Mouse (Mus musculus) naive thymus-derived CD4-positive, alpha-beta T cell, adult 2 months (primary cell): Measurements from ENCODE around the gene Calhm4.
"Not testable (repeated sequence)": the region's sequence is repeated elsewhere in the genome, so short reads cannot be mapped to it uniquely, and the experiment has no call there.

ENCODE experiments used
- DNase-seq: peaks from one replicate; pipeline ENCODE4 v3.0.0-alpha.2; 2011; ENCODE audit warnings: low read depth

The Calhm4 gene

DNA sequence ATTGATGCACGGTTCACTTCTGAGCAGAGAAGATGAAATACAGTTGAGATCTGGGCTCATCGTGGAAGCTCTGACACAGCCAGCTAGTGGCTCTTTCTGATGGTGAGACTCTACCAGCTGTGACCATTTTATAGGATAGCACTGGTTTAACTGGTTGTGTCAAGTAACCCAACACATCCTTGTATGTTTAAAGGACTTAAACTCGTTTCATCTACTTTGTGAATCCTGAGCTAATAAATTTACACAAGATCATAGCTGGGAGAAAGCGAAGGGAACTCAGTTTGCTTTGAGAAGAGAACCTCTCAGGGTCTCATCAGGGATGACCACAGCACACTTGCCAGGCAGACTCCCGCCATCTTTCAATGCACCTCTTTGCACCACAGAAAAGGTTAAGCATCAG lies at the start of gene Calhm4:
Gene Calhm4, minus strand, starts transcription at position 101 of the 400 bp plus-strand sequence.
- DNase-seq: no peak

DNA sequence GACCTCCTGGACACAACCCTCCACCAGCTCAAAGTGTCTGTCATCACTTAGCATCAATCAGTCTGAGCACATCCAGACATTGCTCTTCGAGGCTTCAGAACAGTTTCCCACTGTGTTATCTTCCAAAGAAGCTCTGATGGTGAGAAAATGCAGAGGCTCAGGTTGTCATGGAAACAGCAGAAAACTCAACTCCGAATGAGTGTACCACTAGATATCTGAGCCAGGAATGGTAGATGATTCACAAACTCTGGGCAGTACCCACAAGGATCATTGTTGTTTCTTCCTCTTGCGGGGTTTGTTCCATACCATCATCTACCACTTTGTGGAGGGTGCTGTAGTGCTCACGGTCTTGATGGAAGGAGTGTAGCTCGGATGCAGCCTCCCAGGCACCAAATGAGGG lies 47.8 kb upstream of the Calhm4 start:
- no peak for DNase-seq

DNA sequence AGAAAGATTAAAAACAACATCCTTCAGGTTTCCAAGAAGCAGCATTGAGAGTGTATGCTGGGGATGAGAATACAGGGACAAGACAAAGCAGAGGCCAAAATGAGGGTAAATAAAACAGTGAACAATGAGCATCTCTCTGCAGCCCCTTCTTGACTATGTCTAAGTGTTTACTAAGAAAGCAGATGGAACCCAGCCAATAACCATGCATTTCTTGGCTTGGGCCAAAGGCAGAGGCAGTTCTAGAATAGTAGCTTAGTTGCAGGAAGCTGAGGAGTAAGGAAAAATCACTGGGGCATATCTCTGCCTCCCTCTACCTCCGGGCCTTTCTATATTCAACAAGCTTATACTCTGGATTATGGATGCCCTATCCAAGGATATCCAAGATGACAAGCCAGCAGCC lies 46.4 kb upstream of the Calhm4 start:
- DNase-seq: no peak

DNA sequence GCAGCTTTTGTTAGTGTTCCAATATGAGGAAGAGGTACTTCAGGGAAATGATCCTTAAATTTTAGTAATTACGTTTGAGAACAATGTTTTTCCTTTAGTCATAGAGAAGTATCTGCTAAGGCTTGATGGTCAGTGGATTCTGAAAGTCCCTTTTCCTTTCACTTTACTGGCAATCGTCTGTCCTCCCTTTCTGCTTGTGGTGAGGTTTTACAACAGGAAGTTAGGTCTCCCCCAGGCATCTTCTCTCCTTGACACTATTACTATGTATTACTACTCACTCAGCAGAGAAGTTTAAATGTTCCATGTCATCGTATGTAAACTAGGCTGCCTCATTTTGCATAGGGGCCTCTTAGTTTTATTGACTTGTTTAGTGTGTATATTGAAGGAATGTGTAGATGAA lies 45.4 kb upstream of the Calhm4 start:
- no peak for DNase-seq

DNA sequence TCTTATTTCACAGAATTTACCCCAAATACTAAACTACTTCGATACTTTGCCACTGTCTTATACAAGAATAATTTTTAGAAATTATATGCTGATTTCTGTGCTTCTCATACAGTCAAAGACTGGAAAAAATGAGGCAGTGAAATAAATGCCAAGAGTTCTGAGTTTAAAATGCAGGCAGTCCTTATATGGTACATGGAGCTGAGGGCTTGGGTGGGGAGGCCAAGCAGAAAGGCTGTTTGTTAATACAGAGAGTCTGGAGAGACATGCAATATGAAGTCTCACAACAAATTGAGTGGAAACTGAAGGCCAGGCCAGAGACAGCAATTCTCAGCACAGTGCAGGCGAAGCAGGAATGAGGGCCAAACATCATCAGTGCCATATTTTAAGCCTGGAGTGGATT lies 44.4 kb upstream of the Calhm4 start:
- no peak for DNase-seq

DNA sequence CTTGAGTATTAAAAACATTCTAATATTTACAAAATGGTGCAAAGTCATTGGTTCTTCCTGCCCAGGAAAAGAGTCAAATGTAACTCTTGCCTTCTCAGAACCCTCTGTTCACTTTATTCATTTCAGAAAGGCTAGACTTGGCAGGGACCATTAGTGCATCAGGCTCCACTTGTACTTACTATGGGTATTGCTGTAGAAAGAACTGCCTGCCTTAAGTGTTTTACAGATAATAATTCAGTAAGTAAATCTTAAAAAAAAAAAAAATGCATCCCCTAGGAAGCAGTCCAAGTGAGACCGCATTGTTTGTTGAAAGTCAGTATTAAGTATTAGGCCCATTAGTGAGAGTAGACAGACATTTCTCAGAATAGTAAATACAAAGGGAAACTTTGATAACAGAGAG lies 42.4 kb upstream of the Calhm4 start:
- no peak for DNase-seq

DNA sequence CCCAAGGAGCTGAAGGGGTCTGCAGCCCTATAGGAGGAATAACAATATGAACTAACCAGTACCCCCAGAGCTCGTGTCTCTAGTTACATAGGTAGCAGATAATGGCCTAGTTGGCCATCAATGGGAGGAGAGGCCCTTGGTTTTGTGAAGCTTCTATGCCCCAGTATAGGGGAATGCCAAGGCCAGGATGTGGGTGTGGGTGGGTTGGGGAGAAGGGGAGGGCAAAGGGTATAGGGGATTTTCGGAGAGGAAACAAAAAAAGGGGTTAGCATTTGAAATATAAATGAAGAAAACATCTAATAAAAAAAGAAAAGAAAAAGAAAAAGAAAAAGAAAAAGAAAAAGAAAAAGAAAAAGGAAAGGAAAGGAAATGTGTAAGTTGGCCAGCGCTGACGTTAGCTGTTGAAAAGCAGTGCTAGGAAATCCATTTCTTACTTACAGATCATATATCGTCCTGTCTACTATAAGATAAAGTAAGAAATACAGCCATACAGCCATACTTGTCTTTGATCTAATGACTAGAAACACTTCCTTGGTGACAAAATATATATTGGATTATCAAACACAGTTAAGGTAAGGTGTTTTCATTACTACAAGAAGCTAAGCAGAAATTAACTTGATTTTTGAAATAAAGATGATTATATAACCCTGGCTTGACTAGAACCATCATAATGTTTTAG lies 30.6 kb upstream of the Calhm4 start:
- DNase-seq: no peak

DNA sequence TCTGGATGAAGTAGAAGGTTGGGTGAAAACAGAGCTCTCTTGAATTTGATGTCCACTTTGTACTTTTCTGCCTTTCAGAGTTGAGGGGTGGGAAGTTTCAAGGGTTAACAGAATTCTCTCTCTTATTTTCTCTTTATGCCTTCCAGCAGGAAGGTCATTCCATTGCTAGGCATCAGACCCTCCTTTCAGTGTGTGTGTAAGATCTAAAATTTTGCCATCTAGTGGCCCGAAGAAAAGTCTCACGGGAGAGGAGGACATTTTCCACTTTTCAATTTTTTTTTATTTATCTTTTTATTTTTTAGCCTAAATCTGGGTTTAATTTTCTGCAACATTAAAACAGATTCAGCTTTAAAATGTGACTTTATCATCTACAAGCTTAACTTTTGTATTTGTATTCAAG lies 27.5 kb upstream of the Calhm4 start:
- no peak for DNase-seq

DNA sequence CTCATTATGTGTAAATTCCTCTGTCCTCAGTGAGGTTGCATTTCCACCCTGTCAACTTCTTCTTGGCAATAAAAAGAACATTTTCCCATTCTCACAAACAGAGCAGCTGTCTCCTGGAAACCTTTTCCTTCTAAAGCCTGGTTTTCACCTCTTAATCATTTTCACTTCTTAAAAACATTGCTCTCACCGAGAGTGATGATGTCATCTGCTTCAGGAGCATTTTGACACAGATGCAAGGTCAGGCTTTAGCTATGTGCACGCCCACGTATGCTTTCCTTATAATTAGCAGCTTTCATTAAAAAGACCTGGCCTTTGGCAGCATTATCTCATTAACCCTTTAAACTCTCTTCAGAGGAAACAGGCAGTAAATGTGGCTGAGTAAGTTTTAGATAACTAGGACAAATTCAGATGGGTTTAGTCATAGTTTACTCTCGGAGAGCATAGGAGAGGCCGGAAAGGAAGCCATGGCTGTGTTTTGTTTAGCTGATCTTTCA lies 26.9 kb upstream of the Calhm4 start:
- no peak for DNase-seq

DNA sequence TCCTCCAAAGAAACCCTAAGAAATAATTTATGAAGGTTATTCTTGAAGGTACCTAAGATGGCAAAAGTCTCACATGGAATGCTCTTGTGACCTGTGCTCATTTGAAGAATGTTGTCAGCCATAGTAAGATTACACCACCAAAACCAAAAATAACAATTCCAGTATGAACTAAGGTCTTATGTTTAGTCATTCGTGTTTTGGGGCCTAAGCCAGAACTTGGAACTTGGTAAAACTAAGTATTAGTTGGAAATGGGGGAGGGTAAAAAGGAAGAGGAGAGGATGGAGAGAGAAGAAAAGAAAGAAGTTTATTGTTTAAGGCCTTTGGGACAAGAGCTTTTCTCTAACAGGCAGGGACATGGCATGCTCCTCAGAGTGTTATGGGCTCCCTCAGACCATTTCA lies 25.5 kb upstream of the Calhm4 start:
- DNase-seq: no peak

DNA sequence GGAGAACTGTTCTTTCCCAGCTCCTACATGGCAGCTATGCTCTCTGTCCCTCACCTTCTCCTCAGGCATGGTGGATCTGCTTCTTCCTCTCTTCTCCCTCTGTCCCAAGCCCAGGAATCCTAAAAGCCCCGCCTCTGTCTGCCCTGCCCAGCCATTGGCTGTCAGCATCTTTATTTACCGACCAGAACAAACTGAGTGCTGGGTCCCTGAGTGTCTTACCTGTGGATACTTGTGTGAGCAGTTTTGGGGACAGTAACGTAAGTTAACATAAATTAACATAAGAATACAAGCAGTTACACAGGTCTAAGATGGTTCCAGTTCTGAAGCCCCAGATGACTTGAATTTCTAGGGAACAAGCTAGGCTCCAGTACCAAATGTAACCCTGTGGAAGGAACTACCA lies 22.5 kb upstream of the Calhm4 start:
- no peak for DNase-seq

DNA sequence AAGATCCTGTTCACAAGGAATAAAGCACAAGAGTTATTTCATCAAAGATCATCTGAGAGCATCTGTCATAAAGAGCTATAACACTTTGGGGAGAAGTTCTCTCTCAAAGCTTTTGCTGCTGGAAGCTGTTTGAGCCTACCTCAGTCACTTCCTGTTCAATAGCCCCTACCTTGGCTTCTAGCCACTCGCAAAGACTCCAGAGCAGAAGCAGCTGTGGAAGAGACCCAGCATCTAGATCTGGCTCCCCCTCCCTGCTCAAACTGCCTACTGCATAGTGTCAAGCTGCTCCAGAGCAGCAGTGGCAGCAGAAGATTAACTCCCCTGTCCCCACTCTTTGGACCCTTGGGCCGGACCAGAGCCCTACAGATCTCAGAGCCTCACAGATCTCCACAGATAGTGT lies 9.9 kb upstream of the Calhm4 start:
- no peak for DNase-seq

DNA sequence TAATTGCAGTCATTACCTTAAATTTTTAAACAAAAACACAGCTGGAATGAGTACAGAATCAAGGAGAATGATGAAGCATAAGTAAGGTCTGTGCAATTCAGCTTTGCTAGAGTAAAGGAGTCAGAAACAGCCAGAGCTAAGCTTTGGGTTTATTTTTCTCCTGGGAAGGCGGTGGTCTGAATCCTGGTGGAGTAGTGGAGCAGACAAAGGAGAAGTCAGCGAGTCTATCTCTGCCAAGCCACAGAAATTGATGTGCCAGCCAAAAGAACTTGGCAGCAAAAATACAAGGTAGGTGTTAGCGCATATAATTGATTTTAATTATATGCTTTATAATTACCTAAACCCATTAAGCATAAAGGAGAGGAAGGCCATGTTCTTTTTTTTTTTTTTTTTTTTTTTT lies 6.7 kb downstream of the Calhm4 start, which contains the start of gene Trappc3l:
Gene Trappc3l, plus strand, starts transcription at position 197 of the 400 bp plus-strand sequence.
- no peak for DNase-seq

DNA sequence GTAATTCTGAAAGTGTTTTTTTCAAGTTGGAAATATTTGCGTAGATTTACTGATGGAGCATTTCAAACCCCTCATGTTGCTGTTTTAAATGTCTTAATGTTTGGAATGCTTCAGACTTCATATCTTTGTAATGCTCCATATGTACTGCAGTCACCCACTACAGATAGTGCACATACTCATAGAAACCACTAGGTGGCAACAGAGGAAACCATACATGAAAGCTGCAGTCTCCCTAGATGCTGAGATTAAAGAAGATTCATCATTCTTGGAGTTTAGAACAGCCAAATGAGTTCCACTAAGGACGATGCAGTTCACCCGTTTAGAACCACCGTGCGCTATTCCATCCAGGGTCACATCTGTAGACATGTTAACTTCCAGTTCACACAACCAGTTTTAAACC lies 7.5 kb downstream of the Calhm4 start:
- DNase-seq: peak; percentile 72

DNA sequence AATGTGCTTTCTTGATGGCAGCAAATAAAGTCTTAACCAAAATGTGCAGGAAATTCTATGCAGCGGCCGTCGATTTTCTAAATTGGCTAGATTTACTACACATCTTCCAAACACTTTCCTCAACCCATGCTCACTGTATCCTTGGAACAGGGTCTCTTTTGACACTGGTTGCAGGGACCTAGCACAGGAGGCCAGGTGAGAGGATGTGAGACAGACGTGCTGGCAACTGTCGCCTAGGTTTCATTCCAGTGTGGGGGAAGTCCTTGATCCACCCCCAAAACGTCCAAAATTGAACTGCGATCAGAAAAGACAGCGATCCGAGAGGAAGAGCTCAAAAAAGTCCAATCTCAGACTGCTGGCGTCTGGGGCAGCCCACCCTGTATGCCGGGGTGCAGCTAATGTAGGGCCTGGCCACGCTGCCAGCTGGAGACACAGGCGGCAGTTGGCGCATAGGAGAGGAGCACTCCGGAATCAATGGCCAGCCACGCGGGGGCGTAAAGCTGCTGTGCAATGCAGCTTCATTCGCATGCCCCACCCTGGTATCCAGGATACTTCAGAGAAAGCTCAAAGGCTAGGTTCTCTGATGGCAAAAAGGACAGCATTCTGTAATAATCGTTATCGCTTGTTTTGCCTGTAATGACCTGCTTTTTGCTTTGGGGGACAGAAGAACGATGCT lies 10.3 kb downstream of the Calhm4 start:
- peak; percentile 75 for DNase-seq

DNA sequence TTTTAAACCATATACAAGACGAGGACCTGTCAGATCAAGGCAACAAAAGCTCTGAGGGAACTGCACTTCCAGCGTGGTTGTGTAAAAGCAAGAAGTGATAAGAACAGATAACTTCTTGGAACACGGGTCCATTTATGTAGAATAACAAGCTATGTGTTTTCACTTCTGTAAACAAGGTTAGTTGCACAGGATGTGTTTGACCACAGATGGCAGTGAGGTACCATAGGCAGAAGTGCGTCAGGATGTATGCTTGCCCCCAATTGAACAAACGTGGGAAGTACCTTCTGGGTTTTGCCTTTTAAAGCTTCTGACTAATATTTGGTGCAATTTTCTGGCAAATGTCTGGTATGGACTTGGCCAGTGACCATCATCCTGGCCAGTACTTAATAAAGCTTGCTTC lies 13.8 kb downstream of the Calhm4 start:
- no peak for DNase-seq

DNA sequence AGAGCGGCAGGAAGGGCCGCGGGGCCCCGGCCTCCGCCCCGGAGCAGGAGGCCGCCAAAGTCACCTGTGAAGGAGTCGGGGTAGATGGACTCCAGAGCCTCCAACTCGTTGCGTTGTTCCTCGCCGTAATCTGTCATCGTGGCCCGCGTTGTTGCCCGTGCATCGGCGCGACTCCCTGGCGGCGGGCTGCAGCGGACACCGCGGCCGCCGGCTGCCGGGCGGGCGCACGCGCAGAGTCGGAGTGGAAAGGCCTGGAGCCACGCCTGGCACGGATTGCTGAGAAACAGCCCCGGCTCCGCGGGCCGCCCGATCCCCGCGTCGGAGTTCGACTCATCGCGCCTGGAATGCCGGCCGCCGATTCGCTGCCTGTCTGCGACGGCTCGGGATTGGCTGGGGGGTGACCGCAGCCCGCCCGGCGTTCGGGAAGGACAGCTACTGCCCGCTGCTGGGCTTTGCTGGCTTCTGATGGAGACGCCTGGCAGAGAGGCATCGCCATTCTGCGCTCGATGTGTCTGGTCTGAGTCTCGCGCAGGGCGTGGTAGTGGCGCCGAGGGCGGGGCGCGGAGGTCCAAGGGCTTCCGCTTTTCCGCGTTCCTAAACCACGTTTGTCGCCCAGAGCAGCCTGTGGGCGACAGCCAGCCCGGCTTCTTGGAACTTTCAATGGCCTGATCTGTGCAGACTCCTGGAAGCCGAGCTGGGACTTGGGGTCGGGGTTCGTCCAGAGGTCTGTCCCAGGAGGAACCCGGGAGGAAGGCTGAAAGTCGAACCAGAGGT lies 24.6 kb downstream of the Calhm4 start, which contains the start of gene Rwdd1:
Gene Rwdd1, minus strand, starts transcription at position 323 of the 774 bp plus-strand sequence.
- peak; percentile 96 for DNase-seq

DNA sequence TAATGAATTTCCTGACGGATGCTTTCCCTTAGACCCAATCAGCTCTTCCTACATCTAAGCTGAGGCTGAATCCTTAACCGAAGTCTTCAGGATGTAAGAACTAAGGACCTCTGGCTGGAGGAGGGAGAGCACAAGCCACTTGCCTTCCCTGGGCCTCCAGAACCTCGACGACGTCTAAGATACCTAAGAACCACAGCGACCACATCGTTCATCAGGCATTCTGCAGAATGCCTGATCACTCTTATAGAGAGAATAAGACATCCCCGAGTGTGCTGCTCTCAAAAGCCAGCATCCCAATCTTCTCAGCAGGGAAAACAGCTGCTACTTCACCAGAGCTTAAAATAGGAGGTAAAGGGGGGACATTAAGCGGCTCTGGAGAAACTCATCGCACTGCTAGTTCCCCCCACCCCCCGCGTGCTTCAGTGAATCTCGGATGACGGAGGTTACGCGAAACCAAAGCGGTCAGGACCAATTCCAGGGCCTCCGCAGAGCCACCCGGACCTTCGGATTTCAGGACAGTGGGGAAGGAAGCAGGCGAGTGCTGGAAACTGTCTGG lies 25.3 kb downstream of the Calhm4 start:
- no peak for DNase-seq

DNA sequence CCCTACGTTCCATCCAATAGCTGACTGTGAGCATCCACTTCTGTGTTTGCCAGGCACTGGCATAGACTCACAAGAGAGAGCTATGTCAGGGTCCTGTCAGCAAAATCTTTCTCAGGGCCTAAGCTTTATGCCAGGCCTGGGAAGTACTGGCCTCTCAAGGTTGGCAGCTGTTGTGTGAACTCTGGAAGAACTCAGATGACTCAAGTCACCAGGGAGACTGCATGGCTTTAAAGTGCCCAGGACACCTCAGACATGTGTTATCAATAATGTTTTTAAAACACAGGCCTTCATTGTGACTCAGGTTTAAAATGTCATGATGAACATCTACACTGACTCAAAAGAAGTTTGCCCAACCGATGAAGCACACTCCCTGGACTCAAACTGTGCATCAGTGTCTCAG lies 30.9 kb downstream of the Calhm4 start:
- no peak for DNase-seq

DNA sequence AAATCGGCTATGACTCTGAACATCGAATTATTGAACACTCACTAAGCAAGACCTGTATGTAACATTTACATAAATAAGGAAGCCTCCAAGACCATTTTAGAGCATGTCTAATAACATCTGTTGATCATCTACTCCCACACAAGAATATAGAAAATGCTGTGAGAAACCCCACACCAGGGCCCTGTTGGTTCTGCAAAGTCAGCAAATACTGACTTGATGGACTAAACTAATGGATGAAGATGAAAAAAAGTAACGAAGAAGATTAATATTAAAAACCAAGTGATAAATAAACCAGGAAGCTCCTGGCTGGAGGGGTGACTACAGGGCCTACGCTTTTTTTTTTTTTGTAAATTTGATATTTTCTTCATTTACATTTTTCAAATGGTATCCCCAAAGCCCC lies 31.5 kb downstream of the Calhm4 start:
- DNase-seq: no peak

DNA sequence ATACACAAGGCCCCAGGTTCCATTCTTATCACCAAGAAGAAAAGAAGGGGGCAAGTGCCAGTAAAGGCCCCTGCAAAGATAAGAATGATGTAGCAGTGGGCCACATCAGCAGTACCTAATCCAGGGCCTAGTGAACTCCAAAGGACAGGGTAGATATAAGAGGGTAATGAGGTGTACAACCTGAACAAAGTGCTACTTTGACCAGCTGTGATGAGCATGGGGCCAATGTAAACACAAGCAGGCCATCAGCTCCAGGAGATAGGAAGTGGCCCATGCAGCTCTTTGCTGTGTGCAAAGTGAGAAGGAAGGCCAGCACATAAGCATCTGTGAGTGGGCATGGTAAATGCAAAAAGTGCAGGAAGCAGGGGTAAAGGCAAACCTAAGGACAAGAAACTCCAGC lies 45.7 kb downstream of the Calhm4 start:
- DNase-seq: no peak

DNA sequence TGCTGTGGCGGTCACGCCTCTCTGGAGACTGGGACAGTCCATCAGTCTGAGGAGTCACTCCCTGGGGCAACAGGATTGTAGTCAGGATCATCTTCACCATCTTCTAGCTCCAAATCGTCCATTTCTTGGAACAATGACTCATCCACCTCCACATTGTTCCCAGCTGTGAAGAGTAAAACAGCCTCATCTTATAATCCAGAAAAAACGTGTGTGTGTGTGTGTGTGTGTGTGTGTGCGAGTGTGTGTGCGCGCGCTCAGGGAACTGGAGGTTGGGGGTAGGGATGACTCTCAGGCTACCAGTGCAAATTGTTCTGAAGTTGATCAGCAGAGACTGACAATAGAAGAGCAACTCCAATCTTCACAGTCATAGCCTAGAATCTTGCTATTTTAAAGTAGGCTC lies 47.4 kb downstream of the Calhm4 start:
- not testable (repeated sequence) for DNase-seq
